Mouse (Mus musculus): Measurements from ENCODE around the gene Pced1b.

- TF ChIP-seq CTCF (IDR thresholded peaks at IDR 0.05; ENCODE audit: low read depth) (no peak), EP300 (IDR thresholded peaks at IDR 0.05; ENCODE audit: low read depth) (no peak)
Observed at GRCm38 (mm10) chr15:97262251-97262650, 15.3 kb downstream of the Pced1b start.
